Mouse (Mus musculus): ENCODE measurements at regions not wholly inside any gene's neighbourhood (a gene's known extent, or its start where the extent isn't known, plus 50 kb on each side); places are given as distances from the start of the nearest gene placed in this dataset.
A peak's percentile ranks its signal among the peaks of the same experiment; 100 is the strongest.

GRCm38 (mm10) chr3:18640286-18640685 lies 692.1 kb downstream of the Cypt12 start:
- H3K27ac ChIP-seq = no peak overlapping the region
- no peaks in the 10 kb centered on the region for H3K36me3 ChIP-seq (replicated peaks)
- H3K9me3 ChIP-seq = no peaks in the 10 kb centered on the region
- no peak overlapping the region for H3K9ac ChIP-seq
- no peaks in the 10 kb centered on the region for H3K4me1 ChIP-seq
- H3K4me2 ChIP-seq = no peak overlapping the region
- H3K27me3 ChIP-seq (replicated peaks) = no peaks in the 10 kb centered on the region
- H3K4me3 ChIP-seq = no peak overlapping the region
- ATAC-seq (replicated peaks) = no peak
- WGBS = 83% methylated on average over 5 of the region's 5 CpGs

- H3K4me3 ChIP-seq = no peak overlapping the region
- no peaks in the 10 kb centered on the region for H3K36me3 ChIP-seq (replicated peaks)
- H3K27me3 ChIP-seq (replicated peaks) = no peaks in the 10 kb centered on the region
- WGBS = 78% methylated on average over 1 of the region's 1 CpGs
- no peak overlapping the region for H3K27ac ChIP-seq
- no peak for ATAC-seq (replicated peaks)
- H3K4me2 ChIP-seq = no peak overlapping the region
- H3K9ac ChIP-seq = no peak overlapping the region
- H3K4me1 ChIP-seq = no peaks in the 10 kb centered on the region; the same call in 1 of the 2 replicates
- no peaks in the 10 kb centered on the region for H3K9me3 ChIP-seq
These were observed 693.5 kb downstream of the Cypt12 start for GRCm38 (mm10) chr3:18641688-18642087.

- H3K36me3 ChIP-seq (replicated peaks) = no peaks in the 10 kb centered on the region
- H3K4me2 ChIP-seq = no peak overlapping the region
- 85% methylated on average over 4 of the region's 4 CpGs for WGBS
- ATAC-seq (replicated peaks) = no peak
- H3K4me3 ChIP-seq = no peak overlapping the region
- H3K4me1 ChIP-seq = no peaks in the 10 kb centered on the region; the same call in 1 of the 2 replicates
- H3K27me3 ChIP-seq (replicated peaks) = no peaks in the 10 kb centered on the region
- no peaks in the 10 kb centered on the region for H3K9me3 ChIP-seq
- H3K9ac ChIP-seq = no peak overlapping the region
- no peak overlapping the region for H3K27ac ChIP-seq
These were observed 695.3 kb downstream of the Cypt12 start for GRCm38 (mm10) chr3:18643408-18644035.

DNA sequence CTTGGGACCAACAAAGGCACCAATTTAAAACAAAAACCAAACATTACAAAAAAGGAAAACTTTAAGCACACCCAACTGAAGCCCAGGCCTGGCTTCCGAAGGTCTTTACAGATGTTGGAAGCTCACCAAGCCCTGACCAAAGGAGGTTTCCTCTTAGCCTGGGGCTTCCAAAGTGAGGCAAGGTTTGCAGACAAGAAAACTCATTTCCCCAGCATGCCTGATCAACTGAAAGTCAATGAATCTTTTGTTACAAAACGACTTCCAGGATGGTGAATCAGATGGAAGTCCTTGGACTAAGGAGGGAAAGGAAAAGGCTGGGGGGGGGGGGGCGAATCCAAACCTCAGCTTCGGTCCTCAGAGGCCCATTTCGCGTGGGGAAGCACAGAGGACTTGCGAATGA lies 697.3 kb downstream of the Cypt12 start:
- Histone ChIP-seq H3K27me3 (replicated peaks) (no peaks in the 10 kb centered on the region), H3K4me3 (no peak overlapping the region), H3K36me3 (replicated peaks) (no peaks in the 10 kb centered on the region), H3K27ac (no peak overlapping the region), H3K4me2 (no peak overlapping the region), H3K4me1 (no peaks in the 10 kb centered on the region; the same call in 1 of the 2 replicates), H3K9me3 (no peaks in the 10 kb centered on the region), H3K9ac (no peak overlapping the region)
- WGBS = 52% methylated on average over 7 of the region's 7 CpGs
- no peak for ATAC-seq (replicated peaks)

GRCm38 (mm10) chr3:18645927-18646326 lies 697.7 kb downstream of the Cypt12 start:
- 18% methylated on average over 7 of the region's 7 CpGs for WGBS
- ATAC-seq (replicated peaks) = no peak

DNA sequence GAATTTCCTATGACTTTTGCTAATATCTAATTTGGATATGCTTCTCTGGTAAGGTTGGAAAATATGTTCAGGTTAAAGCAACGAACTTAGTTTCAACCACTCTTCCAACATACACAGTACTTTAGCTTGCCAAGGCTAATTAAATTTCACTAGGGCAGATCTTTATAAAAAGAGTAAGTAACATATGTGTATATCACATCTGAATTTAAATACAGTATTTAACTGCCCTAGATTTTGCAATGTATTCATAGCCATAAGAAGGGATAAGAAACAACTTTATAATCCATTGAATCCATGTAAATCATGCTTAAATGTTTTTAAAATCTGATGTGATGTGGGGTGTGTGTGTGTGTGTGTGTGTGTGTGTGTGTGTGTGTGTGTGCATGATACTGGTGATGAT lies 705.3 kb downstream of the Cypt12 start:
- H3K36me3 ChIP-seq (replicated peaks) = no peaks in the 10 kb centered on the region
- no peak overlapping the region for H3K9ac ChIP-seq
- H3K4me1 ChIP-seq = no peaks in the 10 kb centered on the region
- H3K9me3 ChIP-seq = no peaks in the 10 kb centered on the region
- H3K4me2 ChIP-seq = no peak overlapping the region
- ATAC-seq (replicated peaks) = no peak
- WGBS = 92% methylated on average over 1 of the region's 1 CpGs
- no peak overlapping the region for H3K27ac ChIP-seq
- H3K4me3 ChIP-seq = no peak overlapping the region
- H3K27me3 ChIP-seq (replicated peaks) = no peaks in the 10 kb centered on the region

More at GRCm38 (mm10) chr3:18645927-18646326, 697.7 kb downstream of the Cypt12 start:
- H3K27me3 ChIP-seq (replicated peaks) = no peaks in the 10 kb centered on the region
- no peaks in the 10 kb centered on the region for H3K9me3 ChIP-seq
- no peak overlapping the region for H3K9ac ChIP-seq
- H3K4me1 ChIP-seq = no peaks in the 10 kb centered on the region; the same call in 1 of the 2 replicates
- no peak overlapping the region for H3K4me3 ChIP-seq
- no peak overlapping the region for H3K4me2 ChIP-seq
- H3K36me3 ChIP-seq (replicated peaks) = no peaks in the 10 kb centered on the region
- H3K27ac ChIP-seq = no peak overlapping the region

GRCm38 (mm10) chr3:18665738-18666137 lies 717.5 kb downstream of the Cypt12 start:
- H3K4me3 ChIP-seq = no peak overlapping the region
- H3K36me3 ChIP-seq (replicated peaks) = no peaks in the 10 kb centered on the region
- WGBS = 16% methylated on average over 2 of the region's 2 CpGs
- peak; percentile 88 for ATAC-seq (replicated peaks)
- no peak overlapping the region for H3K9ac ChIP-seq
- H3K4me1 ChIP-seq = no peaks in the 10 kb centered on the region
- no peak overlapping the region for H3K4me2 ChIP-seq
- H3K9me3 ChIP-seq = no peaks in the 10 kb centered on the region
- no peaks in the 10 kb centered on the region for H3K27me3 ChIP-seq (replicated peaks)
- no peak overlapping the region for H3K27ac ChIP-seq

DNA sequence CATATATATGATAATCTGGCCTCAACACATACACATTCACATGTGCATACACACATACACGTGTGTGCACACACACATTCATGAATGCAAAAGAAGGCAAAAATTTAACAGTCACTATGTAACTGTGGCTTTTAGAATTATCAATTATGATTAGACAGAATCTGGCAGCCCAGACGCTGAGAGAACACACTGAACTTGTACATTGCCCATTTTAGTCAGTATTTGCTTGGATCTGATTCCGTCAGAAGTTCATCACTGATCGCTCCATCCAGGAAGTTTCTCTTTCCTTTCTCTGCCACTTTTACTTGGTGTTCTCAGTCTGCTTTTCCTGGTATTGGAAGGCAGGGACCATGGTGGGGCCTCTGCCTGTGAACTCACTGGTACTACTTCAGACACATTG lies 719.5 kb downstream of the Cypt12 start:
- Histone ChIP-seq H3K4me2 (no peak overlapping the region), H3K36me3 (replicated peaks) (no peaks in the 10 kb centered on the region), H3K9ac (no peak overlapping the region), H3K27me3 (replicated peaks) (no peaks in the 10 kb centered on the region), H3K4me3 (no peak overlapping the region), H3K27ac (no peak overlapping the region), H3K4me1 (no peaks in the 10 kb centered on the region), H3K9me3 (no peaks in the 10 kb centered on the region)
- WGBS = 93% methylated on average over 4 of the region's 4 CpGs
- ATAC-seq (replicated peaks) = no peak

GRCm38 (mm10) chr3:18668936-18669335 lies 720.7 kb downstream of the Cypt12 start:
- no peak overlapping the region for H3K9ac ChIP-seq
- no peaks in the 10 kb centered on the region for H3K4me1 ChIP-seq
- H3K4me3 ChIP-seq = no peak overlapping the region
- no peaks in the 10 kb centered on the region for H3K9me3 ChIP-seq
- no peaks in the 10 kb centered on the region for H3K36me3 ChIP-seq (replicated peaks)
- WGBS = 83% methylated on average over 3 of the region's 3 CpGs
- ATAC-seq (replicated peaks) = no peak
- H3K27me3 ChIP-seq (replicated peaks) = no peaks in the 10 kb centered on the region
- no peak overlapping the region for H3K27ac ChIP-seq
- H3K4me2 ChIP-seq = no peak overlapping the region

DNA sequence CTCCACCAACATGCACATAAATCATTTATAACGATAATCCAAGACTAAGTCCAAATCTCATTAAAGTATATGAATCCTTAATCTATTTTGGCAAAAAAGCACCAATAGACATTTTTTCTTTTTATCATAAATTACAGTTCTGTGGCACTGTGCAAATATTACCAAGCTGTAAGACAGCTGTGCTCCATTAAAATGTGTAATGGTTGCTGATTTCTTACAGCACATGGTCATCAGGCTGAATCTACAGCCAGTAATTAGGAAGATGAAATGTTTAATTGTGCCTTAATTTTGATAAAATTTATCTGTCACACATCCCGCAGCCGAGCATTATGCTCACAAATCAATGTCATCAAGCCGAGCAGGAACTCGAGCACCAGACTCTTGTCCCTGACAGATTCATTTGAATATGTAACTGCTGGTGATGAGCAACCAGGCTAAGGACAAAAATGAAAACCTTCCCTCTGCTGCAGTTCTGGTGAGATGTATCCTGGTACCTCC lies 722.0 kb downstream of the Cypt12 start:
- Histone ChIP-seq H3K4me3 (no peak overlapping the region), H3K9me3 (no peaks in the 10 kb centered on the region), H3K4me2 (no peak overlapping the region), H3K27me3 (replicated peaks) (no peaks in the 10 kb centered on the region), H3K4me1 (no peaks in the 10 kb centered on the region), H3K27ac (no peak overlapping the region), H3K36me3 (replicated peaks) (no peaks in the 10 kb centered on the region), H3K9ac (no peak overlapping the region)
- WGBS = 73% methylated on average over 5 of the region's 5 CpGs
- ATAC-seq (replicated peaks) = no peak

GRCm38 (mm10) chr3:18671681-18672080 lies 723.5 kb downstream of the Cypt12 start:
- Histone ChIP-seq H3K4me3 (no peak overlapping the region), H3K4me2 (no peak overlapping the region), H3K27me3 (replicated peaks) (no peaks in the 10 kb centered on the region), H3K4me1 (no peaks in the 10 kb centered on the region), H3K36me3 (replicated peaks) (no peaks in the 10 kb centered on the region), H3K9ac (no peak overlapping the region), H3K9me3 (no peaks in the 10 kb centered on the region), H3K27ac (no peak overlapping the region)
- no peak for ATAC-seq (replicated peaks)
- 68% methylated on average over 1 of the region's 1 CpGs for WGBS

- H3K4me1 ChIP-seq = no peaks in the 10 kb centered on the region
- H3K36me3 ChIP-seq (replicated peaks) = no peaks in the 10 kb centered on the region
- H3K9ac ChIP-seq = no peak overlapping the region
- no peaks in the 10 kb centered on the region for H3K27me3 ChIP-seq (replicated peaks)
- ATAC-seq (replicated peaks) = no peak
- no peak overlapping the region for H3K27ac ChIP-seq
- H3K4me2 ChIP-seq = no peak overlapping the region
- no peak overlapping the region for H3K4me3 ChIP-seq
- 84% methylated on average over 6 of the region's 6 CpGs for WGBS
- H3K9me3 ChIP-seq = no peaks in the 10 kb centered on the region
These were observed 735.3 kb downstream of the Cypt12 start for GRCm38 (mm10) chr3:18683346-18684101.

Data from midbrain, embryonic 15.5 days (tissue).